Mouse (Mus musculus) liver, adult 2 months (tissue): Measurements from ENCODE around the gene Foxp1. TPM values are rescaled to one million over a fixed set of nuclear protein-coding genes. Genes with fewer than 3 reads are reported as not detected.
A peak's percentile ranks its signal among the peaks of the same experiment; 100 is the strongest.

ENCODE experiments used
- DNase-seq: peaks from one replicate; pipeline ENCODE4 v3.0.0-alpha.2; 2011; ENCODE audit warnings: low read depth, low spot score; ENCODE audit errors: extremely low read depth
- H3K27ac ChIP-seq: fragments of 200-500 bp; replicated peaks from 2 replicates; pipeline ENCODE4 v1.5.1; 2012; ENCODE audit warnings: low read depth, mild to moderate bottlenecking, control low read depth, inconsistent platforms, low read length; ENCODE audit not compliant: insufficient read depth
- H3K27me3 ChIP-seq: fragments of 200-500 bp; 2 replicates; pipeline ENCODE4 v1.6.1; 2012; ENCODE audit warnings: mild to moderate bottlenecking, moderate library complexity, low read length, inconsistent platforms; ENCODE audit not compliant: control insufficient read depth, insufficient read depth
- H3K36me3 ChIP-seq: fragments of 200-500 bp; 2 replicates; pipeline ENCODE4 v1.6.1; 2012; ENCODE audit warnings: low read length, inconsistent platforms; ENCODE audit not compliant: control insufficient read depth, insufficient read depth
- H3K4me1 ChIP-seq: fragments of 200-500 bp; 2 replicates; pipeline ENCODE4 v1.6.1; 2011; ENCODE audit warnings: low read length; ENCODE audit not compliant: control insufficient read depth, insufficient read depth
- H3K4me3 ChIP-seq: fragments of 200-500 bp; 2 replicates; pipeline ENCODE4 v1.5.1; 2011; ENCODE audit warnings: low read depth, mild to moderate bottlenecking, control low read depth, low read length, moderate library complexity; ENCODE audit not compliant: insufficient read depth
- H3K79me2 ChIP-seq: fragments of 200-500 bp; 2 replicates; pipeline ENCODE4 v1.6.1; 2012; ENCODE audit warnings: inconsistent platforms, mild to moderate bottlenecking, low read length, moderate library complexity; ENCODE audit not compliant: control insufficient read depth, insufficient read depth
- H3K9ac ChIP-seq: fragments of 200-500 bp; 2 replicates; pipeline ENCODE4 v1.6.1; 2012; ENCODE audit warnings: low read depth, mild to moderate bottlenecking, control low read depth, inconsistent platforms, low read length
- CTCF ChIP-seq: fragments of 200-500 bp; IDR thresholded peaks from 2 replicates; pipeline ENCODE4 v1.5.1; 2011; ENCODE audit warnings: low read depth, low read length, control low read depth
- POLR2A ChIP-seq: fragments of 200-500 bp; IDR thresholded peaks from 2 replicates; pipeline ENCODE4 v1.6.1; 2011; ENCODE audit warnings: low read length, control low read depth; ENCODE audit not compliant: insufficient read depth; ENCODE audit errors: extremely low read depth
- WGBS: fragments of 180-500 bp; shearing (Covaris S2); methylation state at CpG from one replicate; pipeline ENCODE4 v1.1.7; 2018; 5-methylcytosine and 5-hydroxymethylcytosine counted together
- polyA plus RNA-seq: library from polyadenylated mRNA; depleted of rRNA; stranded (reverse); fragments of >200 nt; gene quantifications from 2 replicates; pipeline ENCODE4 v1.2.3, GENCODE M21; 2012
- total RNA-seq: library from RNA; depleted of rRNA; stranded (reverse); fragments of >200 nt; gene quantifications from 2 replicates; pipeline ENCODE4 v1.2.3, GENCODE M21; 2014

Gene Foxp1
- total and polyA plus RNA-seq, 2 experiments = 22.7 to 24.8 TPM

- peaks cover 4% of the 10 kb centered on the region for H3K4me1 ChIP-seq
- no peak overlapping the region for H3K4me3 ChIP-seq
- 71% methylated on average over 7 of the region's 7 CpGs for WGBS
- H3K27ac ChIP-seq = no peak overlapping the region
- no peaks in the 10 kb centered on the region for H3K27me3 ChIP-seq
- no peak for TF ChIP-seq CTCF
- no peak for TF ChIP-seq POLR2A
- H3K36me3 ChIP-seq = peaks cover 16% of the 10 kb centered on the region
- no peak for DNase-seq
- peaks cover 3% of the 10 kb centered on the region for H3K79me2 ChIP-seq
- H3K9ac ChIP-seq = no peak overlapping the region
These were observed 542.1 kb downstream of the Foxp1 start for GRCm38 (mm10) chr6:98980432-98980831.

GRCm38 (mm10) chr6:98980001-98980400 is 542.5 kb downstream of the Foxp1 start:
- H3K27ac ChIP-seq = no peak overlapping the region
- H3K36me3 ChIP-seq = peaks cover 16% of the 10 kb centered on the region
- WGBS = 65% methylated on average over 7 of the region's 7 CpGs
- H3K4me1 ChIP-seq = peaks cover 4% of the 10 kb centered on the region
- no peak overlapping the region for H3K4me3 ChIP-seq
- no peak overlapping the region for H3K9ac ChIP-seq
- peak; percentile 67 for DNase-seq
- H3K79me2 ChIP-seq = peaks cover 3% of the 10 kb centered on the region; the same call in 1 of the 2 replicates
- no peak for TF ChIP-seq CTCF
- TF ChIP-seq POLR2A = no peak
- no peaks in the 10 kb centered on the region for H3K27me3 ChIP-seq

GRCm38 (mm10) chr6:98977806-98978205 is 544.7 kb downstream of the Foxp1 start:
- H3K79me2 ChIP-seq = peaks cover 3% of the 10 kb centered on the region; the same call in 1 of the 2 replicates
- H3K4me1 ChIP-seq = peaks cover 4% of the 10 kb centered on the region
- no peak overlapping the region for H3K27ac ChIP-seq
- TF ChIP-seq CTCF (no peak), POLR2A (no peak)
- 94% methylated on average over 4 of the region's 4 CpGs for WGBS
- H3K27me3 ChIP-seq = no peaks in the 10 kb centered on the region
- DNase-seq = no peak
- H3K9ac ChIP-seq = no peak overlapping the region
- no peak overlapping the region for H3K4me3 ChIP-seq
- peaks cover 18% of the 10 kb centered on the region for H3K36me3 ChIP-seq

GRCm38 (mm10) chr6:98975918-98976317 is 546.6 kb downstream of the Foxp1 start:
- DNase-seq = no peak
- Histone ChIP-seq H3K4me1 (peaks cover 4% of the 10 kb centered on the region), H3K27me3 (no peaks in the 10 kb centered on the region), H3K27ac (no peak overlapping the region), H3K9ac (no peak overlapping the region), H3K4me3 (no peak overlapping the region), H3K79me2 (0 out of 2 replicates have a peak, but pooled peaks cover 3% of the 10 kb centered on the region), H3K36me3 (peaks cover 18% of the 10 kb centered on the region)
- WGBS = 92% methylated on average over 6 of the region's 6 CpGs
- TF ChIP-seq POLR2A (no peak), CTCF (no peak)

GRCm38 (mm10) chr6:98973433-98973832 is 549.1 kb downstream of the Foxp1 start:
- peaks cover 18% of the 10 kb centered on the region for H3K36me3 ChIP-seq
- H3K27ac ChIP-seq = no peak overlapping the region
- H3K27me3 ChIP-seq = no peaks in the 10 kb centered on the region
- no peak overlapping the region for H3K4me3 ChIP-seq
- no peak for DNase-seq
- TF ChIP-seq POLR2A (no peak), CTCF (no peak)
- no peaks in the 10 kb centered on the region for H3K4me1 ChIP-seq
- H3K9ac ChIP-seq = no peak overlapping the region
- 0 out of 2 replicates have a peak, but pooled peaks cover 3% of the 10 kb centered on the region for H3K79me2 ChIP-seq
- WGBS = 94% methylated on average over 5 of the region's 5 CpGs

- H3K27ac ChIP-seq = no peak overlapping the region
- WGBS = 84% methylated on average over 7 of the region's 7 CpGs
- no peak overlapping the region for H3K9ac ChIP-seq
- H3K4me1 ChIP-seq = no peaks in the 10 kb centered on the region
- H3K79me2 ChIP-seq = peaks cover 2% of the 10 kb centered on the region; the same call in 1 of the 2 replicates
- TF ChIP-seq CTCF (no peak), POLR2A (no peak)
- no peaks in the 10 kb centered on the region for H3K27me3 ChIP-seq
- no peak overlapping the region for H3K4me3 ChIP-seq
- peaks cover 16% of the 10 kb centered on the region for H3K36me3 ChIP-seq
- no peak for DNase-seq
These were observed 550.1 kb downstream of the Foxp1 start for GRCm38 (mm10) chr6:98972404-98972803.
